In the genomic region with DNA sequence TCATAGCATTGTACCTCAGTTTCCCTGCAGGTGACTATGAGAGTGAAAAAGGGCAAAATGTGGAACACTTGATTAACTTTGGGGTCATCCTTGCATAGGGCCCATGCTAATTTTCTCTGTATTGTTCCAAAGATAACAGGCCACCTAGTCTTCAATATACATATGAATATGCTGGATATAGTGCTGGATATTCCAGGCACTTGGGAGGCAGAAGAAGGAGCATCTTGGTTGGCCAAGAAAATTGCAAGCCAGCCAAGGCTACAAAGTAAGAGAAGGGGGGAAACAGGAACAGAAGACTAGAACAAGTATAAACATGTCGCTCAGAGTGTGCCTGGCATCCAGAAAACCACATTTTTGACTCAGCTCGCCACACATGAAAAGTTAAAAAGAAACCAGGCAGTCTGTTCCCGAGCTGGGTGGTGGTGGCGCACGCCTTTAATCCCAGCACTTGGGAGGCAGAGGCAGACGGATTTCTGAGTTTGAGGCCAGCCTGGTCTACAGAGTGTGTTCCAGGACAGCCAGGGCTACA, we compare ENCODE assay signal across 17 mouse cellular contexts.
"Had no signal": no experiment of that assay in that cellular context is flagged by ENCODE, and none has a peak within 500 bp of the region (broad histone marks: within the 10 kb centered on the region; RNA-seq: fewer than 3 reads in every experiment).

No protein-coding gene starts in this region.

- DNase-seq: liver, postnatal 0 days; lung, adult 2 months; lung, postnatal 14 days; lung, postnatal 36 days; right cerebral cortex, postnatal 25 days; right cerebral cortex, postnatal 4 days; spleen, adult 18-20 months; thymus, adult 2 months; thymus, postnatal 14 days; thymus, postnatal 36 days had no signal

- H3K4me1 ChIP-seq: lung, embryonic 15.5 days; midbrain, embryonic 13.5 days; midbrain, embryonic 15.5 days; neural tube, embryonic 12.5 days had no signal

- H3K27ac ChIP-seq: lung, embryonic 15.5 days; macrophage; midbrain, embryonic 13.5 days; midbrain, embryonic 15.5 days; neural tube, embryonic 12.5 days had no signal

- H3K9ac ChIP-seq: liver, postnatal 0 days; lung, embryonic 15.5 days; midbrain, embryonic 13.5 days; midbrain, embryonic 15.5 days; neural tube, embryonic 12.5 days had no signal

- H3K36me3 ChIP-seq: lung, embryonic 15.5 days; midbrain, embryonic 13.5 days; midbrain, embryonic 15.5 days; neural tube, embryonic 12.5 days had no signal

- H3K27me3 ChIP-seq: lung, embryonic 15.5 days; midbrain, embryonic 13.5 days; midbrain, embryonic 15.5 days; neural tube, embryonic 12.5 days had no signal

- H3K4me3 ChIP-seq: lung, embryonic 15.5 days; megakaryocyte, embryonic 14.5 days; midbrain, embryonic 13.5 days; midbrain, embryonic 15.5 days; neural tube, embryonic 12.5 days had no signal

- ATAC-seq: liver, postnatal 0 days; lung, postnatal 0 days; midbrain, embryonic 13.5 days; midbrain, embryonic 15.5 days had no signal

- H3K9me3 ChIP-seq: lung, embryonic 15.5 days; megakaryocyte, embryonic 14.5 days; midbrain, embryonic 13.5 days; midbrain, embryonic 15.5 days; neural tube, embryonic 12.5 days had no signal
